Mouse (Mus musculus) 3134 (cell line): ENCODE data around the gene Cacng3.

Source experiments
- DNase-seq: peaks from one replicate; pipeline ENCODE4 v3.0.0-alpha.2; 2011; ENCODE audit warnings: low spot score; ENCODE audit not compliant: insufficient read length; ENCODE audit errors: extremely low read depth

Gene Cacng3

DNA sequence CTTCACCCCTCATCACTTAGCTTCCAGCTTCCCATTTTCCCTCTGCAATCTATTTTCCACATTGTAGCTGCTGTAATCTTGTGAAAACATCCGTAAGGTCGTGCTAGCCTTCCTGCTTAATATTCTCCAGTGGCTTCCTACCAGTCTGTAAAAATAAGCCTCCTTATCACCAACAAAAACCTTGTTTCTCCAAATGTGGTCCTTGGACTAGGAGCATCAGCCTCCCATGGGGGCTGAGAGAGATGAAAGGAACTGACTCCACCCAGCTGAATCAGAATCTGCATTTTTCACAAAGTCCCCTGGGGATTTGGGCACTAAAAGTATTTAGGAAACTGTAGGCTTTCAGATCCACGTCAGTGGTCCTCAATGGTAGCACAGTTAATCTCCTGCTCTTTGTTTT, 46.0 kb downstream of the Cacng3 start:
- DNase-seq = no peak

DNA sequence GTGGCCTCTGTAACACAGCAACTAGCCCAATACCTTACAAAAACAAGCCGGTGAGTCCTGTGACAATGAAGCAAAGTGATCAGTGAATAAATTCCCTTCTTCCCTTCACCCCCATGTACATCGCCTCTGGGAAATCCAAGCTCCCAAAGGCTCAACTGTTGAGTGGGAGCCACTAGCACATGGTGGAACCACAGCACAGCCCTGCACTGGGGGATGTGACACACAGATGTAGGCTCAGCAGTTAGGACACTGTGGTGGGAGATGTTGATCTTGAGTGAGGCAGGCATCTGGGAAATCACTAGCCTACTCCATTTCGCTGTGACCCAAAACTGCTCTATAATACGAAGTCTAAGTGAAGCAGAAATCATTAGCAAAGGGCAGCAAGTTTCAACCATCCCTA, 48.2 kb downstream of the Cacng3 start:
- DNase-seq = no peak

DNA sequence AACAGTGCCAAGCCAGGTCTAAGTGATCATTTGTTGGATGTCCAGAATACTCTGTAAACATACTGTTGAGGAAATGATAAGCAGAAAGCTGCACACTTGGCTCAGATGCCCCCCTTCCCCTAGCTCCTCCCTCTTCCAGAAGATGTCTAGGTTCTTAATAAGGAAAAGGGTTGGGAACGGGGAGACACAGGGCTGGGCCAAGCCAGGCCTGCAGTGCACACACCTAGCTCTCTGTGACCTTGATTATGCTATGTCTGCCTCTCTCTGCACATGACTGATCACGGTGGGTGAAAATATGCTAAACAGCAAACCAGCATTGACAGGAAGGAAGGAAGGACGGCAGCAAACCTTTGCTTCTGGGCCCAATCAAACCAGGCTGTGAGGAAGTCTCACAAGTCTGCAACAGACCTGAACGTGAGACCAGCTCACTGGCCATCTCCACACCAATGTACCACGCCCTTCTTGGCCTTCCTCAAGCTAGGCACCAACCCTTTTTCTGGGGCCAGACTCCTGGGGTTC, 53.1 kb downstream of the Cacng3 start:
- no peak for DNase-seq

DNA sequence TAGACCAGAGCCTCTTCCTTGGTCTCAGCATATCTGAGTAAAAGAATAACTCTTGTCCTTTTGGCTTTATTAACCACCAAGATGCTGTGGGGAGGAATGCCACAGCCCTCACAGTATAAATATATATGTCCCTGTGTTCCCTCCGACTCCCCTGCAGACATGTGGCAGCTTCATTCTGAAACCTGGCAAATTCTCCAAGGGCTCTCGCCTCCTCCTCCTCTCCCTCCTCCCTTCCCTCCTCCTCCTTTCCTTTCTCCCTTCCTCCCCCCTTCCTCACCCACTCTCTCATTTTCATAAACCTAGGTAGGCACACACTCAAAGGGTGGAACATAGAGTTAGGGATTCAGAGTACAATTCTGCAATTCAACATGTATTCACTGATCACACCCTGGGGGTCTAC, 56.1 kb downstream of the Cacng3 start:
- no peak for DNase-seq

DNA sequence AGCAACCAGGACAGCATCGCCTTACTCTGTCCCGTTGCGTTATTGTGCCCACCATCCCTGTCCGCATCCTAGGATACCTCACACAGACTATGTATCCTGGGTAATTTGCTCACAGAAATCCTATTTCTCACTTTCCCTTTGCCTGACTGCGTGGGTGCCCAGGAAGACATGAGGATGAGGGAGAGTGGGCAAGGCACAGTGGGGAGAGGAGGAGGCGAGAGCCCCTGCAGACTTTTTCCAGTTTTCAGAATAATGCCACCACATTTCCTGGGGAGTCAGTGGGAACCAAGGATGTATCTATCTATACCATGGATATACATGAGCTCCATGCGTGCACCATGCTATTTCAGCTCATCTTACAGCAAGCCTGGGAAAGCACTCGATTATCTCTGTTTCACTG, 57.9 kb downstream of the Cacng3 start:
- DNase-seq = no peak

DNA sequence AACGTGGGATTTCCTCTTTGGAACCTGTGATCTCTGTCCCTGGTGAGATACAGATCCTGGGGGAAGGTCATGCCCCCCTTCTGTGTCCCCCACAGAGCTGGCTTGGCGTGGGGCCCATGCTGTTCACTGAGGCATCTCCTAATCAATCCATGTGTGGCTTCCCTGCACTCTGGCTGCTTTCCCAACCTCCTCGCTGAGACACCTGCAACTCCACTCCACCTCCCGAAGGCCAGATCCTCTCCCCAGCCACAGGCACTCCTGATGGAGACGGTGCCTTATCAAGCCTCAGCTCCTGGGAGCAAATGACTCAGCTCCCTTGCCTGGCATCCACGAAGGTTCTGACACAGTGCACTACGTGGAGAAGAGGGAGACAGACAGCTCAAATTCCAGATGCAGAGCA, 58.6 kb downstream of the Cacng3 start:
- no peak for DNase-seq

DNA sequence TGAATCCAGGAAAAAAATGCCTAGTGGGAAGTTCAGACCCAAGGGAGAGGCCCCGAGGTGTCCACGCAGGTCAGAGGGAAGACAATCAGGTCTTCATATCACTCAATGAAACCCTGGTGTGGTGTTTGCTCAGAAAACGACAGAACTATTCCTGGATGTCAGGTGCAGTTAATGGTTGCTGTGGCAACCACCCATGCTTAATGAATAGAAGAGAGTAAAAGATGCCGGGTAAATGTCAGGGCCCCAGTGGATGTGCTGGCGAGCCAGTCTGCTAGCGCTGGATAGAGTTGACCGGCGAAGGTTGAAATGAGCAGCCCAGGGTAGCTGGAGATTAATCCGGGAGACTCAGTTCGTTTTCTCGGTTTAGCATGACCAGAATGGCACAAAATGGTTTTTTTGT, 65.0 kb downstream of the Cacng3 start:
- no peak for DNase-seq

DNA sequence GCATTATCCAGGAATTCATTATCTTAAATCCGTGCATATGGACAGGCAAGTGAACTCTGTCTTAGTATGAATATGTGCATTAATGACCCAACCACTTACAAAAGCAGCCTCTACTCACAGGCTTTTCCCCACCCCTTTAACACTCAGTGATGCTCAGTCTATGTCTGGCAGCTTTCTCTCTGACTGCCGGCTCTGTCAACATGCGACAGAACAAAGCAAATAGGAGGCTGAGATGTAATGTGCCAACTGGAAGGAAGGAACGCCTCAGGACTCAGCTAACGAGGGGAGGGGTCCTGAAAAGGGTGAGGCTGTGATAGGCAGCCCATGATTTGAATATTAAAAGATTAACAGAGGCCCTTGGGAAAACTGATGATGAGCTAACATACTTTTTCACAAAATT, 68.2 kb downstream of the Cacng3 start:
- no peak for DNase-seq

DNA sequence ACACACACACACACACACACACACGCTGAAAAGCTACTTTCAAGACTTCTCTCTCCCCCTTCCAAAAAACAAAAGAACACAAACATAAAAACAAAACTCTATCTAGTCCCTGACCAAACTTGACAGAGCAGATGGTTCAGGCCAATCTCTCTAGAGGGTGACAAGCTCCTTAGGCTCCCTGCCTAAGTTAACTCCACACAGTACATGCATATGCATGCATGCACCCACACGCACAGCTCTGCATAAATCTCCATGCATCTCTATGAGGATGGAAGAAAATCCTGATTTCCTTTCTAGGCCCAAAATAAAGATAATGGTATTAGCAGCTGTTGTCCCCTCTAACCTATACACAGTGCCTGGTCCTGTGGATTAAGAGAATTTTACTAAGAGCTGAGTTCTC, 70.4 kb downstream of the Cacng3 start:
- no peak for DNase-seq

DNA sequence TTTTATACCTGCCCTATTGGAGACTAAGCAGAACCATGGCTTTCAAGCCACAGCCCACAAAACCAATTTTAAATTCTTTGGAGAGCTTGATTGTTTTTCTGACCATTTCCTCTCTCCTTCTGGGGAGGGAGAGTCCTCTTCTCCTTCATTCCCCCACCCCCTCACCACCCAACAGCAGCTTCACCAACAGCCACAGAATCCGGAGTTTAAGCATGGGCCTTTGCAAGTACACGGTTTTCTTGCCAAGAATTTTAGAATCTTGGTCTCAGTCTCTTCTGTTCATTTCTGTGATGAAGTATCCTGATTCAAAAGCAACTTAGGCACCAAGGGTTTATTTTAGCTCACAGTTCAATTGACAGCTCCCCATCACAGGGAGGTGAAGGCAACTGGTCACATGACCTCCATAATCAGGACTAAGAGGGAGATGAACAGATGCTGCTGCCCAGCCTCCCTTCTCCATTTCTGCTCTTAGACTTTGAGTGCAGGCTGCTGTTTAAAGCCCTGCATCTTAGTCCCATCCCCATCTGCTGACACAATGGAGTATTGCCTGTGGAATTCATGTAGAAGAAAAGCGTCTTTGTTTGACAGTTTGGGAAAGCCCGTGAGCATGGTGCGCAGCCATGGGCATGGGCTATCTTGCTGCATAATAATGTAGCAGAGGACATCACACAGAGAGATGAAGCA, 85.8 kb downstream of the Cacng3 start:
- no peak for DNase-seq

DNA sequence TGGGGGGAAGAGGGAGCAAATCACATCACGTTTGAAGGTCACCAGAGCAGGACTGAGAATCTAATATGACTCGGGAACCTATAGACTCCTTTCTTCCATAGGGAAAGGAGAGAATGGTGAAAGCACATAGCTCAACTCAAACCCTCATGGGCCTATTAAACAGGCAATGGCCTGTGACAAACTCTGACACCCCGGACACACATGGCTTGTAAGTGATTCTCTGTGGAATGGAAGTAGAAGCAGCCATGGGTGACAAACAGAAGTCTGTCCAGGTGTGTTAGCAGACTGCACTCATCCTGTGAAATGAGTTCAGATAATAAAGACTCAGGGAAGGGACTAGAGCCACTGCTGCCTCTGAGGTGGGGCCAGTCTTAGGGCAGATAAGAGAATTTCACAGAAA, 88.4 kb downstream of the Cacng3 start:
- no peak for DNase-seq

DNA sequence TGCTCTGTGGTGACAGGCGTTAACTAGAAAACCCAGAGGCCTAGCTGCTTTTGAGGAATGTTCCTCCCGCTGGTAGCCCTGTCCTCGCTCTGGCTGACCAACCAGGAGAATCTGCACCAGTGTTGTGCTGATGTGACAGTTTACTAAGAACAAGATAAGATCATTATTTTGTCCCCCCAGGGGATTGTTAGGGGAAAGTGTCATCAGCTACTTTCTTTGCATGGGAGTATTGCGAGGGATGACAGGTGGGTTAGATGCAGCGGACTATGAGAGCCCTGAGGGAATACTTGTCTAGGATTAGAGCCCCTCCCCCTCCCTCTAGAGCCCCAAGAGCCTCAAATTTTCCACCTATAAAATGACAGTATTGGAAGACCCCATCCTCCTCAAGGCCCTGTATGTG, 94.2 kb downstream of the Cacng3 start:
- no peak for DNase-seq

DNA sequence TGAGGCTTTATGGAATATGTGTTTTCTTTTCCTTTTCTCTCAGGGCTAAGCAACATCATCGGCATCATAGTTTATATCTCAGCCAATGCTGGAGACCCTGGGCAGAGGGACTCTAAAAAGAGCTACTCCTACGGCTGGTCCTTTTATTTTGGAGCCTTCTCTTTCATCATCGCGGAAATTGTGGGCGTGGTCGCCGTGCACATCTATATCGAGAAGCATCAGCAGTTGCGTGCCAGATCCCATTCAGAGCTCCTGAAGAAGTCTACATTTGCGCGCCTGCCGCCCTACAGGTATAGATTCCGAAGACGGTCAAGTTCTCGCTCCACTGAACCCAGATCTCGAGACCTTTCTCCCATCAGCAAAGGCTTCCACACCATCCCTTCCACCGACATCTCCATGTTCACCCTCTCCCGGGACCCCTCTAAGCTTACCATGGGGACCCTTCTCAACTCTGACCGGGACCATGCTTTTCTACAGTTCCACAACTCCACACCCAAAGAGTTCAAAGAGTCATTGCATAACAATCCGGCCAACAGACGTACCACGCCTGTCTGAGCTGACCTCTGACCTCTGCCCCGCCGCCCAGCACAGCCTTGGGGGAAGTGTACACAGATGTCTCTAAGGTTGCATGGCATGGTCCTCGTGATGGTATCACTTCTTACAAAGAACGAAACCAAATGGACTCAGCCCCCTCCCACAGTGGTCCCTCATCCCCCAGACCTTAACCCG, 98.2 kb downstream of the Cacng3 start:
- no peak for DNase-seq

DNA sequence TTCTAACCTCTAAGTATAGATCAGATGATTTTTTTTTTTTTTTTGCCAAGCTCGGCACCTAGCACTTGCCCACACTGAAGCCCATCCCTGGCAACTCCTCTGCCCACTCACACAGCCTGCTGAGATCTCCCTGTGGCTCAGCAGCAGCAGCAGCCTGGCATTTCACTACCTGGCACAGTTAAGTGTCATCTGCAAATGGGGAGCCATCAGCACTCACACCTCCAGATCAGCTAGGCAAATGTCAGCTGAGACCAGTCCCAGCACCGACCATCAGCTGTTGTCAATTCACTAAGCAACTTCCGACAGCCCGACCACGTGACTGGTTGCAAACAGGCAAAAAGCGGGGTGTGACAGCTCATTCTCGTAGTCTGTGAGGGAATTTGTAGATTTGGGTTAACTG, 109.3 kb downstream of the Cacng3 start:
- DNase-seq = no peak

DNA sequence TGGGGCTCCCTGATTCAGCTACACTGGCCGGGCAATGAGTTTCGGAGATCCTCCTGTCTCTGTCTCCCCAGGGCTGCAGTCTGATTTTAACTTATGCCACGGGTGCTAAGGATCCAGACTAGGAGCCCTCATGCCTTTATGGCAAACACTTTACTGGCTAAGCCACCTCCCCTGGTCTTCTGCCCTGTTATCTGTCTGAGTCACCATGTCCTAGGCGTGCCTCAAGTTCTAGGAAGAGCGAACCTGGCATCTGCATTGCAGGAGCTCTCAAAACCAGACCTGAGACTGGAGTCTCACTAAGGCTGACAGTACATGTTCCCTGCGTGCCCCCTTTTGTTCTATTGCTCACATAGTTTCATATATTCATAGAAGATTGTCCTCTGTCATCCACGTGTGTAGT, 119.6 kb downstream of the Cacng3 start:
- no peak for DNase-seq

DNA sequence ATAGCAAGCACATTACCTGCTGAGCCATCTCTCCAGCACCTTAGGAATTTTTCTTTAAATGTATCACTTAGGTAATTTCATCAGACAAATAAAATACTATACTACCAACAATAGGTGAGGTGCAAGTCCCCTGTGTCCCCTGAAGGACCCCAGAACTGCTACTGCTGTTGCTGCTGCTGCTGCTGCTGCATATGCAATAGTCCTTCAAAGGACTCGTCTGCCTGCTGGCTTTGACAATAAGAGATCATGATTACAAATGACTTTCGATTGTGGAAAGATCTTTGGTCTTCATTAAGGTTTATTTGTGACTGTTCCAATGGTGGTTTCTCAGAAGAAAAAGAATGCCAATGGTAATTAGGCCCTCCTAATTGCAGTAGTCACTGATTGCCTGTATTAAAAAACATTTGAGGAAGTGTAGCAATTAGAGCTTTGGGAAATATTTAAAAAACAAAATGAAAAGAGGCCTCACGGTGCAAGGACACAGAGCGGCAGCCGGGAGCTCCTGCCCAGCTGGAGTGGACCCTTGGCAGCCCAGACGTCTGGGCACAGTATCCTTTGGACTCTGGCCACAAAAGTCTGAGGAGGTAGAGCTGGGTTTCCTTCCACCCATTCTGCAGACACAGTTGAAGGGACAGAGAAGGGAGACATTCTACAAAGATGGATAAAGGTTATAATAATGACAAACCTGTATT, 123.5 kb downstream of the Cacng3 start:
- no peak for DNase-seq

DNA sequence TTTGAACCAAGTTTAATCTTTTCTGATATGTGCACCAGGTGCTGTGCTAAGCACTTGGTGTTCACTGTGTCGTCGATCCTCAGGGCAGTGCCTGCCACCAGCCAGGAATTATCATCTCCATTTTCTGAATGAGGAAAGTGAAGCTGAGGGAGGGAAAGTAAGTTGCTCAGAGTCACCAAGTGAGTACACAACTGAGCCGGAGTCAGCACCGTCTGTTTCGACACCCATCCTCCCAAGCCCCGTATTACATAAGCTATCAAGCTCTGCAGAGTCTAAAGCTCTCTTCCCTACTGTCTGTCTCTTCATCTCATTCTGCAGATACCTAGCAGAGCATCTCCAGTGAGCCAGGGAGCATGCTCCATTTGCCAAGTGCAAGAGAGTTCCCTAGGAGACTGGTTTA, 124.8 kb downstream of the Cacng3 start:
- no peak for DNase-seq

DNA sequence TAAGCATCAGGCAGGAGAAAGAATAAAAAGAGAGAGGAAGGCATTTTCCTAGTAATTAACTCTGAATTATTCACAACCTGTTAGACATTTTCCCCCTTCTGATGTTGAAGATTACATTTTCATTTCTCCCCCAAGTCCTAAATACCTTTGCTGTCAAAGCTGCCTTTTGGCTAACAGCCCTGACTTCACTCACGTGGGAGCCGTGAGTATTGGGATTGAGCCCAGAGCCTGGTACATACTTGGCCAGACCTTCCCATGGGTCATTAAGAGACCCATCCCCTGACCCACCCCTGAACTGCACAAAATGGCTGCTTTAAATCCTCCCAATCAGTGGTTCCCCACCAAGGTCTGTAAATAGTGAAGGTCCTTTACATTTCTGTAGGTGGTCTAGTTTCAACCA, 130.5 kb downstream of the Cacng3 start:
- DNase-seq = no peak

DNA sequence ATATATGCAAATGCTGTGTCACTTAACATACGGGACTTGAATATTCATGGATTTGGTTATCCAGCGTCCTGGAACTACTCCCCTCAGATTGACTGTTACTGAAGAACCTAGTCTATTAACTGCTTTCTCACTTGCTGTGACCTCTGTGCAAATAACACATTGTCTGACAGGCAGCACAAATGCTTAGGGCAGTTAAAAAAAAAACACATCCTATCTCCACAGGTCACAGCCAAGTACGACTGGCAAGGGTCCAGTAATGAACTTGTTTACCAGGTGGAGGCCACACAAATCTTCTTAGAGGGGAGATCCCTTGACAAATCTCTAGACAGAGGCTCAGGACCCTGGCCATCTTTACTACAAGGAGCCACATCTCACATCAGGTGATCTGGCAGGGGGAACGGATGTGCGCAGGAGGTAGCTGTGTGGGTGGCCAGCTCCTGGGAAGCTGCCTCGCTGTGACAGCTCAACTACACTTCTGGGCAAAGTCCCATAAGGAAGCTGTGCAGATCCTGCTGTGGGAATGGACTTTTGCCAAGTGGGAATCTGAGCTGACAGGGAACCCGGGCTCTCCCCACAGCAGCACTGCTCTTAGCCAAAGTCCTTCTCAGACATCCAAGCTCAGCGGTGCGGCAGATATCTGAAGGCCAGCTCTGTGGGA, 133.7 kb downstream of the Cacng3 start:
- DNase-seq = peak; percentile 8

DNA sequence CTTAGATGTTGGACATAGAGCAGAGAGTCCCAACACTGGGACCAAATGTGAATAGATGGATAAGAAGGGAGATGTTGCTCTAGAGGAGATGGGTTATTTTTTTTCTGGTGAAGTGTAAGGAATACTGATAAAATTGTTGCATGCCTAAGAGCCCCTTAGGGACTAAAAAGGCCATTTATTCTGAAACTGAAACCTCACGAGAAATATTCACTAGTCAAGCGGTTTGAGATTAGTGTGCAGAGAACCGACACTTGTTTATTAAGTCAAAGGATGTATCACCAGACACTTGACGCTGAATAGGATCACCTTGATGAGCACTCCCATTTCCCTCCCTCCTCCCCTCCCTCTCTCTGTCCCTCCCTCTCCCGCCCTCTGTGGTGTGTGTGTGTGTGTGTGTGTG, 136.2 kb downstream of the Cacng3 start:
- DNase-seq = no peak

DNA sequence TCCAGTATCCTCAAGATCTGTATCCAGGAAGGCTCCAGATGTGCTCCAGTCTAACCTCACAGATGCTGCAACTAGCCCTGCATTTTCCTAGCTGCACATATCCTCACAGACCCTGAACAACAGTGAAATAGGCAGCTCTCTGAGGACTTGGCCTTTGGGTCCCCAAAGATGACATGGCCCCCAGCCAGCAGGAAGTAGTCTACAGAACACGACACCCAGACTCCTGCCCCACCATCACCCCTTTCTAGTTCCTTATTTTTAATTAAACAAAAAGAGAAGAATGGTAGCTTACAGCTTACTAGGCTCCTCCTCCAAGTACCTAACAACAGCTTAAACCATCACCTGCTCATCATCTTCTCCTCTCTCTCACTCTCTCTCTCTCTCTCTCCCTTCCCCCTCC, 143.4 kb downstream of the Cacng3 start:
- DNase-seq = no peak
